Mouse (Mus musculus) liver, postnatal 0 days (tissue): ENCODE results near the gene Usp47.

Experiments
- CTCF ChIP-seq: sonication (generic); IDR thresholded peaks from 2 replicates; pipeline ENCODE4 v1.5.1; 2016; ENCODE audit warnings: antibody characterized with exemption, low read depth
- EP300 ChIP-seq: IDR thresholded peaks from 2 replicates; pipeline ENCODE4 v1.6.1; 2016; ENCODE audit warnings: antibody characterized with exemption, low read depth, mild to moderate bottlenecking

DNA sequence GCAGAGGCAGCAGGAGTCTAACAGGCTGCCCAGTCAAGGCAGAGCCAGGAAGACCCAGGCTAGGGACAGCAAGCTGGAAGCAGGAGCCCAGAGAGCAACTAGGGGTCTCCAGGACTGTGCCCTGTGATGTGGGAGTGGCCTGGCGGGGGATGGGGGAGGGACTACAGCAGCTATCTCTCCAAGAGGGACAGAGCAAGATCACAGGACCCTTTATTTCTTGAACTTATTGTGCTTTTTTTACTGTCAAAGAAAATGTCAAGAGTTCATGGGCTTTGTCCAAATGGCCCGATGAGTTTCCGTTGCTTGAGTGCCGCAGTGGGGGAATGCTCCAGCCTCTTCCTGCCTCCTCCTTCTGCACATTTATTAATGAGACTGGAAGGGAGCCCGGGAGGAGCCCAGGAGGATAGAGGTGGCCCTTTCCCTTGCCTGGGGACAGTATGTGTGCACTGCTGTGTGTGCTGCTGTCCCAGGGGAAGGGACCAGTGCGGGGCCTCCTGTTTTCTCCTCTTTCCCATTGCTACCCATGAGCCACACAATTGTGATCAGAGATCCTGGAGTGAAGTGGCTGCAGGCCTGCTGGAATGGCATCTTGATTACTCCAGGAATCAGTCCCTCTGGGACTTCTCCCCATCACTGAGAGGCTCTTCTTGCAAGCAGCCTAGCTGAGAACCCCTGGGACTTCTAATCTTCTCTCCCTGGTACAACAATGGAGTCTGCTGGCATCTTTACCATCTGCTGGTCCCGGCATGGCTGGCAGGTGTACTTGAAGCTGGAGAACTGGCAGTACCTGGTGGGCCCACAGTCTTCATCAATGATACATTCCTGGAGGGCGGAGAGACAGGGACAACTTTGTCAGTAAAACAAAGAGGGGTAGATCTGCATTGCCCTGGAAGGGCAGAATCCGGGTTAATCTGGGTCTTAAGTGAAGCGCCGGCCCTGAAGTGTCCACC lies 97.8 kb downstream of the Usp47 start:
- TF ChIP-seq CTCF: no peak
- no peak for TF ChIP-seq EP300
